In genomic region chr6:144659115-144660108, GRCm38 (mm10) we compare ENCODE assay signal across 19 mouse cellular contexts.
DNase-seq lines count a peak whose midpoint lies in the region; ATAC-seq and TF ChIP-seq lines count a peak whose summit lies in the region.
"Had no signal": no experiment of that assay in that cellular context is flagged by ENCODE, and none has a peak within 500 bp of the region (broad histone marks: within the 10 kb centered on the region; RNA-seq: fewer than 3 reads in every experiment).

No protein-coding gene starts in this region.

- no peak for TF ChIP-seq CTCF in lung, postnatal 0 days (IDR thresholded peaks at IDR 0.05)
- TF ChIP-seq CTCF in lung, adult 2 months (IDR thresholded peaks at IDR 0.05; ENCODE audit: insufficient read depth, low read length): no peak

- no peak overlapping the region for H3K4me2 ChIP-seq in lung, postnatal 0 days (replicated peaks; ENCODE audit: low read depth, low read length)
- H3K4me2 ChIP-seq in intestine, embryonic 15.5 days (replicated peaks): no peak overlapping the region
- H3K4me2 ChIP-seq: heart, embryonic 13.5 days; lung, embryonic 15.5 days; midbrain, embryonic 12.5 days had no signal

- DNase-seq in heart, postnatal 10 days: peak; percentile 12 to 13
- DNase-seq in heart, postnatal 25 days (ENCODE audit: low spot score): no peak
- DNase-seq in lung, postnatal 0 days (ENCODE audit: low spot score): peak; percentile 31
- no peak for DNase-seq in lung, adult 2 months
- DNase-seq in MN1 (ENCODE audit: low spot score): no peak
- DNase-seq: adrenal gland, postnatal 25 days; cerebellum, postnatal 14 days; thymus, postnatal 36 days had no signal

- H3K36me3 ChIP-seq in lung, postnatal 0 days (ENCODE audit: insufficient read depth, low read length): no peaks in the 10 kb centered on the region
- no peaks in the 10 kb centered on the region for H3K36me3 ChIP-seq in intestine, embryonic 15.5 days
- H3K36me3 ChIP-seq: G1E; heart, embryonic 13.5 days; hindbrain, embryonic 10.5 days; lung, embryonic 15.5 days; midbrain, embryonic 12.5 days had no signal

- ATAC-seq in lung, postnatal 0 days: peak; percentile 65
- ATAC-seq in intestine, embryonic 15.5 days: peak; percentile 56
- no peak for ATAC-seq in cerebellum, adult (ENCODE audit: insufficient number of reproducible peaks, low FRiP score, low TSS enrichment)
- ATAC-seq: inflammation-experienced regulatory T-cells, adult 6 months had no signal

- no peaks in the 10 kb centered on the region for H3K4me1 ChIP-seq in lung, postnatal 0 days (ENCODE audit: insufficient read depth, low read depth, low read length)
- H3K4me1 ChIP-seq in lung, adult 2 months (ENCODE audit: control insufficient read depth, insufficient read depth, low read length): peaks cover 4% of the 10 kb centered on the region; the same call in 1 of the 2 replicates
- no peaks in the 10 kb centered on the region for H3K4me1 ChIP-seq in intestine, embryonic 15.5 days (replicated peaks)
- H3K4me1 ChIP-seq: heart, embryonic 13.5 days; hindbrain, embryonic 10.5 days had no signal

- H3K9ac ChIP-seq in lung, postnatal 0 days (replicated peaks; ENCODE audit: low read depth): no peak overlapping the region
- H3K9ac ChIP-seq in intestine, embryonic 15.5 days: no peak overlapping the region
- H3K9ac ChIP-seq: heart, embryonic 13.5 days; lung, embryonic 15.5 days; midbrain, embryonic 12.5 days had no signal

- H3K27ac ChIP-seq in lung, postnatal 0 days (ENCODE audit: low read length): no peak overlapping the region
- H3K27ac ChIP-seq in intestine, embryonic 15.5 days: no peak overlapping the region
- H3K27ac ChIP-seq: heart, embryonic 13.5 days; hindbrain, embryonic 10.5 days; layer of hippocampus, adult 2 months; left cerebral cortex, adult 2 months; midbrain, embryonic 12.5 days had no signal

- H3K4me3 ChIP-seq in lung, postnatal 0 days (ENCODE audit: low read depth, low read length): no peak overlapping the region
- H3K4me3 ChIP-seq in lung, adult 2 months (replicated peaks; ENCODE audit: extremely low read depth, low read depth, low read length): no peak overlapping the region
- no peak overlapping the region for H3K4me3 ChIP-seq in intestine, embryonic 15.5 days (replicated peaks)
- H3K4me3 ChIP-seq: heart, embryonic 13.5 days; hindbrain, embryonic 10.5 days; layer of hippocampus, adult 2 months; left cerebral cortex, adult 2 months; lung, embryonic 15.5 days; midbrain, embryonic 12.5 days; myocyte had no signal

- no peak for TF ChIP-seq POLR2A in lung, adult 2 months (IDR thresholded peaks at IDR 0.05; ENCODE audit: borderline replicate concordance, extremely low read depth, low read depth, low read length)

- H3K27me3 ChIP-seq in lung, postnatal 0 days (replicated peaks; ENCODE audit: insufficient read depth, low read length): no peaks in the 10 kb centered on the region
- H3K27me3 ChIP-seq in intestine, embryonic 15.5 days (replicated peaks): no peaks in the 10 kb centered on the region
- H3K27me3 ChIP-seq: heart, embryonic 13.5 days; lung, embryonic 15.5 days; midbrain, embryonic 12.5 days had no signal

- no peaks in the 10 kb centered on the region for H3K9me3 ChIP-seq in lung, postnatal 0 days (ENCODE audit: low read length)
- no peaks in the 10 kb centered on the region for H3K9me3 ChIP-seq in intestine, embryonic 15.5 days
- H3K9me3 ChIP-seq: heart, embryonic 13.5 days; hindbrain, embryonic 10.5 days; lung, embryonic 15.5 days; midbrain, embryonic 12.5 days had no signal

- 60% methylated on average over 10 of the region's 10 CpGs for WGBS in lung, postnatal 0 days
- 66% methylated on average over 10 of the region's 10 CpGs for WGBS in lung, adult 2 months
- WGBS in intestine, embryonic 15.5 days: 73% methylated on average over 10 of the region's 10 CpGs

- intact Hi-C loops in heart, postnatal 10 days (cut with DNase I): no loop called here
- intact Hi-C loops in heart, postnatal 25 days (cut with DNase I): no loop called here

- no peak for TF ChIP-seq EP300 in lung, postnatal 0 days (IDR thresholded peaks at IDR 0.05)

Comparison
In these comparisons a context has a peak if more than half of its experiments do, and no peak if none do; other contexts are left out.
1. DNase-seq: peak in heart, postnatal 10 days (2 of 2) and lung, postnatal 0 days (single experiment); none in heart, postnatal 25 days (single experiment), lung, adult 2 months (single experiment) and MN1 (single experiment).